Comparison of ENCODE assay signal across 8 mouse cellular contexts in the genomic region with DNA sequence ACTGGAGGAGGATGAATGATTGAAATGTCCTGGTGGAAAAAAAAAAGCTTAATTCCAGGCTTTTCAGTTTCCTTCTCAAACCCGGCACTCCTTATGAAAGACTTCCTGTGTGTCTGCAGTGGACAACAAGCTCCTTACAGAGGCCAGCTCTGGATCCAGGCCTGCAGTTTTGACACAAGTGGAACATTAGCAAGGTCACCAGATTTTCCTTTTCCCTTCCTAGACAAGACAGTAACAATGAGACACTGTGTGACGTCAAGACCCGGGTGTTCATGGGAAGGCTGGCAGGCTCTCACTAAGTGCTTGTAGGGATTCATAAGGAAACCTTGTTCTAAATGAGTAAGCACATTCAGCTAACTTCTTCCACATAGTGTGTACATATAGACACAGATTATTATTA.
DNase-seq lines count a peak whose midpoint lies in the region; ATAC-seq and TF ChIP-seq lines count a peak whose summit lies in the region.
"Had no signal": no experiment of that assay in that cellular context is flagged by ENCODE, and none has a peak within 500 bp of the region (broad histone marks: within the 10 kb centered on the region; RNA-seq: fewer than 3 reads in every experiment).

No protein-coding gene starts in this region.

- no peak overlapping the region for H3K4me3 ChIP-seq in forebrain, postnatal 0 days (ENCODE audit: low read depth, low read length)
- no peak overlapping the region for H3K4me3 ChIP-seq in hindbrain, embryonic 14.5 days (replicated peaks; ENCODE audit: low read length)
- H3K4me3 ChIP-seq in midbrain, embryonic 16.5 days (ENCODE audit: low read depth, low read length), result no peak overlapping the region
- H3K4me3 ChIP-seq: limb, embryonic 12.5 days had no signal

- TF ChIP-seq CTCF in forebrain, postnatal 0 days (IDR thresholded peaks at IDR 0.05; ENCODE audit: low read depth), result no peak

- no peak overlapping the region for H3K9ac ChIP-seq in forebrain, postnatal 0 days
- H3K9ac ChIP-seq in hindbrain, embryonic 14.5 days, result no peak overlapping the region
- peak overlapping the region; percentile 26; the same call in 1 of the 2 replicates for H3K9ac ChIP-seq in midbrain, embryonic 16.5 days (ENCODE audit: low read depth, low read length)
- H3K9ac ChIP-seq: limb, embryonic 12.5 days had no signal

- peak; percentile 84 for ATAC-seq in forebrain, postnatal 0 days
- ATAC-seq in hindbrain, embryonic 14.5 days (ENCODE audit: low FRiP score), result peak; percentile 54; the same call in 1 of the 2 replicates
- peak; percentile 46 for ATAC-seq in midbrain, embryonic 16.5 days

- no peak overlapping the region for H3K27ac ChIP-seq in forebrain, postnatal 0 days (ENCODE audit: low read depth, low read length)
- H3K27ac ChIP-seq in hindbrain, embryonic 14.5 days, result peak overlapping the region; percentile 7; the same call in 1 of the 2 replicates
- H3K27ac ChIP-seq in midbrain, embryonic 16.5 days (ENCODE audit: low read length), result peak overlapping the region; percentile 41; the same call in 1 of the 2 replicates

- no peak overlapping the region for H3K4me2 ChIP-seq in forebrain, postnatal 0 days (ENCODE audit: low read depth)
- no peak overlapping the region for H3K4me2 ChIP-seq in hindbrain, embryonic 14.5 days (replicated peaks)
- H3K4me2 ChIP-seq in midbrain, embryonic 16.5 days (ENCODE audit: low read length), result no peak overlapping the region
- H3K4me2 ChIP-seq: limb, embryonic 12.5 days had no signal

- H3K27me3 ChIP-seq in forebrain, postnatal 0 days (ENCODE audit: insufficient read depth, low read length), result no peaks in the 10 kb centered on the region
- no peaks in the 10 kb centered on the region for H3K27me3 ChIP-seq in hindbrain, embryonic 14.5 days (ENCODE audit: control insufficient read depth, insufficient read depth, low read length)
- H3K27me3 ChIP-seq in midbrain, embryonic 16.5 days (ENCODE audit: control insufficient read depth, insufficient read depth, low read depth, low read length), result no peaks in the 10 kb centered on the region
- H3K27me3 ChIP-seq: limb, embryonic 12.5 days had no signal

- H3K4me1 ChIP-seq in forebrain, postnatal 0 days (ENCODE audit: insufficient read depth), result 0 out of 2 replicates have a peak, but pooled peaks cover 3% of the 10 kb centered on the region
- 0 out of 2 replicates have a peak, but pooled peaks cover 6% of the 10 kb centered on the region for H3K4me1 ChIP-seq in hindbrain, embryonic 14.5 days (replicated peaks; ENCODE audit: control insufficient read depth, insufficient read depth, low read length)
- peaks cover 8% of the 10 kb centered on the region for H3K4me1 ChIP-seq in midbrain, embryonic 16.5 days (ENCODE audit: control insufficient read depth, insufficient read depth, low read length)

- H3K36me3 ChIP-seq in forebrain, postnatal 0 days (ENCODE audit: insufficient read depth), result no peaks in the 10 kb centered on the region
- no peaks in the 10 kb centered on the region for H3K36me3 ChIP-seq in hindbrain, embryonic 14.5 days (replicated peaks; ENCODE audit: control insufficient read depth, insufficient read depth)
- no peaks in the 10 kb centered on the region for H3K36me3 ChIP-seq in midbrain, embryonic 16.5 days (ENCODE audit: control insufficient read depth, insufficient read depth, low read length)
- H3K36me3 ChIP-seq: limb, embryonic 12.5 days had no signal

- WGBS in forebrain, postnatal 0 days, result 19% methylated on average over 3 of the region's 3 CpGs
- 36% methylated on average over 3 of the region's 3 CpGs for WGBS in hindbrain, embryonic 14.5 days
- 37% methylated on average over 3 of the region's 3 CpGs for WGBS in midbrain, embryonic 16.5 days

- peak; percentile 24 for DNase-seq in 3T3-L1 (ENCODE audit: low read depth, low spot score)
- peak; percentile 51 for DNase-seq in R1 (ENCODE audit: low read depth, low spot score)
- DNase-seq in forebrain, postnatal 0 days, result peak; percentile 59
- no peak for DNase-seq in hindbrain, embryonic 14.5 days (ENCODE audit: low spot score)
- peak; percentile 23 to 65 for DNase-seq in left cerebral cortex, adult 8-10 months (ENCODE audit: low spot score in 2 of 2)
- DNase-seq in spleen, adult 12 weeks (ENCODE audit: low spot score), result no peak

- H3K9me3 ChIP-seq in forebrain, postnatal 0 days (ENCODE audit: low read length), result no peaks in the 10 kb centered on the region
- H3K9me3 ChIP-seq in hindbrain, embryonic 14.5 days (ENCODE audit: control insufficient read depth, low read length), result no peaks in the 10 kb centered on the region
- no peaks in the 10 kb centered on the region for H3K9me3 ChIP-seq in midbrain, embryonic 16.5 days (replicated peaks; ENCODE audit: control insufficient read depth, low read length, poor library complexity, severe bottlenecking)
- H3K9me3 ChIP-seq: limb, embryonic 12.5 days had no signal

Comparison
In these comparisons a context has a peak if more than half of its experiments do, and no peak if none do; other contexts are left out.
1. DNase-seq: peak in 3T3-L1 (single experiment), R1 (single experiment), forebrain, postnatal 0 days (single experiment) and left cerebral cortex, adult 8-10 months (2 of 2); none in hindbrain, embryonic 14.5 days (single experiment) and spleen, adult 12 weeks (single experiment).
2. Peak in every context shown above with its lines, with median percentiles within 50 percentile points of each other: ATAC-seq.